Mouse (Mus musculus) frontal cortex, postnatal 25 days (tissue): Measurements from ENCODE around the gene Loxl4.

Source experiments
- DNase-seq, 2 experiments: peaks; one replicate each; pipeline ENCODE4 v3.0.0; 2022; ENCODE audit warnings: low spot score in 2 of 2

Loxl4 gene

DNA sequence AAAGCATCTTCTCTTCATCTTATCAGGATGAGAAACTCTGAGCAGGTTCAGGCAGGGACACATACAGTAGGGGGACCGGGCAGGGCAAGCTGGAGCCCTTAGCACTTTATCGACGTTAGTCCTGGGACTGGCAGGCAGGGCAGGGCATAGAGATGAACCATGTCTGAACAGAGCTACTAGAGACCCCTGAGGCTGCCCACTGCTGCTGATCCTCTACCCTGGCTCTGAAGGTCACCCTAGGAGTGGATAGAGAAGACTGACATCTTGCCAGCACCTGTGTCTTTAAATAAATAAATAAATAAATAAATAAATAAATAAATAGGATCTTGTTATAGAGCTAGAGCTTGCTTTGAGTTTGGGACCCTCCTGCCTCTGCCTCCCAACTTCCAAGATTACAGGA lies 2.9 kb downstream of the Loxl4 start:
- DNase-seq, result no peak

- DNase-seq, result no peak
Measured at GRCm38 (mm10) chr19:42608082-42608481, 4.5 kb downstream of the Loxl4 start.

DNA sequence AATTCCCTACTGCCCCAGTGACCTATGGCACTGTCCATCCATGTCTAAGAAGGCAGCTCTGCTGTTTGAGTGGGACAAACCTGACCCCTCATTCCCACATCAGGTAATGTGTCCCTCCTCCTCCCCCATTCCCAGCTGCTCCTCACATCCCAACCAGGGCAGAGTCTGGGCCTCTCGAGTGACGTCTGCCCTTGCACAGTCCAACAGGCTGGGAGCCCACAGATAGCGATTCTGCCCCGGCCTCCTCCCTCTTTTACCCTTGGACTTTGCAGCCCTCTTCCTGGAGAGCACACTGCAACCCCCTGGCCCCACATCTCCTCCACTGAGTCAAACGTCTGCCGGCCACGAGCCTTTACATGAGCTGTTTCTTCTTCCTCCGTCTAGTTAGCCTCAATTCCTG lies 10.0 kb downstream of the Loxl4 start:
- no peak for DNase-seq

DNA sequence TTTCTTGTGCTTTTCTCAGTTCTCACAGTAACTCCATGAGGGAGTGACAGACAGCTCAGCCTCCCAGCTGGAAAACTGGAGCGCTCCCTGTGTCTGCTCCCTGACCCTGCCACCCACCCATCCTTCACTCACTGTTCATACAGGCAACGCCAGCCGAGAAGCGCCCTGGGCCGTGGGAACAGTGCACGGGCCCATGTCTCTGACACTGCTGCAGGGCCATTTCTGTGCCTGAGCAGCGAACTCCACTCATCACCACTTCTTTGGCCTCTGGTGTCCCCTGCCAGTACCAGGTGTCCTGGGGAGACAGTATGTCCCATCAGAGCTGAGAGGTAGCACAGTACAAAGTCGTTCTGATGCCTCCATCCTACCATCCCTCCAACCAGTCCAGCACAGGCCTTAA lies 10.6 kb downstream of the Loxl4 start:
- DNase-seq, result no peak

- DNase-seq, result no peak
Measured at GRCm38 (mm10) chr19:42601445-42601844, 11.2 kb downstream of the Loxl4 start.

- no peak for DNase-seq
Measured at GRCm38 (mm10) chr19:42600591-42600990, 12.0 kb downstream of the Loxl4 start.

GRCm38 (mm10) chr19:42599891-42600290 lies 12.7 kb downstream of the Loxl4 start:
- no peak for DNase-seq

GRCm38 (mm10) chr19:42597896-42598295 lies 14.7 kb downstream of the Loxl4 start:
- DNase-seq, result no peak

DNA sequence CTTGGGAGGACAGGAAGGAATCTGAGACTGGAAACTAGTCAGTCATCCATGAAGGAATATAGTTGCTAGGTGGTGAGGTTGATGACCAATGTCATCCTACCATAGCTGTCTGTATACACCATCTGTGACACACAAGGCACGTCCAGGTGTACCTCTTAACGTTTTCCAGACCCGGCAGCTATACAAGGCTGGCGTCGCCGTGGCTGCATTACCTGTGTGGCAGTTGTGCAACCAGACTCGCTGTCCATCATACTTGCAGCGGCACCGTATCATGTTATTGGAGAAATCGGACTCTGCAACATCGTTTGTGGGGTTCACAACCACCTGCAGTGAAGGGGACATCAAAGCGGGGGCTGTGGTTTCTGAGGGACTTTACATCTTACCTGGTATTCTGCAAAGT lies 15.3 kb downstream of the Loxl4 start:
- no peak for DNase-seq

GRCm38 (mm10) chr19:42595066-42595465 lies 17.5 kb downstream of the Loxl4 start:
- DNase-seq, result no peak

DNA sequence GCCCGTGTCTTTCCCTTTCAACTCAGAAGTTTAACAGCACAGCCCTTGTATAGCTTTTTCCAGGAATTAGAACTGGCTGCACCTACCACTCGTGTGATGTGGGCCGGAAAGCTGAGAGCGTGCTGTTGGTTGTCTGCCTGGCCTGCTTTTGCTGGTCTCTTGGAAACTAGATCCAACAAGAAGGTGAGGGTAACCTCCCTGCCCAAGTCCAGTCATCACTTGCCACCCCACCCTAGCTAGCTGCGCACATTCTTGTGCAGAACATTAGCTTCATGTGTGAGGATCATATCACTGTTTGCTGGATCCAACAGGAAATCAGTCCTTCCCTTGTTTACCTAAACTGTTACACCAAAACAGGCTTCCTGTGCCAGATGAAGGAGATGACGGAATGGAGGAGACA lies 19.2 kb downstream of the Loxl4 start:
- no peak for DNase-seq

DNA sequence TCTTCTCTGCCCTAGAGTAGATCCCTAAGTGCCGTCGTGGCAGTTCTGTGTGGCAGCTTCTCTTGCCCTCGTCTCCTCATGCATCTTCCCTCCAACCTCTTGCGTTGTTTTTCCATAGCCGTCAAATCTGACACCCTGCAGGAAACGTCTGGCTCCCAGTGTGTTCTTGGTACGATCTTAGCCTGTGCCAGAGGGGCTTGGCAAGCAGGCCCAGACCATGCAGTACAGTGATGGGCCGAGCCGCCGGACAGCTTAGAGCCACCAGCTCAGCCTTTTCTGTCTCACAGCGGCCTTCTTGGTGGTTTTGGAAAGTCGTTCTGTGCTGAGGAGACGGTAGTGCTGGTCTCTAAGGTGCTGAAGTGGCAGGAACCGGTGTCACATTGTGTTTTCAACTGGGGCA lies 21.1 kb downstream of the Loxl4 start:
- no peak for DNase-seq

DNA sequence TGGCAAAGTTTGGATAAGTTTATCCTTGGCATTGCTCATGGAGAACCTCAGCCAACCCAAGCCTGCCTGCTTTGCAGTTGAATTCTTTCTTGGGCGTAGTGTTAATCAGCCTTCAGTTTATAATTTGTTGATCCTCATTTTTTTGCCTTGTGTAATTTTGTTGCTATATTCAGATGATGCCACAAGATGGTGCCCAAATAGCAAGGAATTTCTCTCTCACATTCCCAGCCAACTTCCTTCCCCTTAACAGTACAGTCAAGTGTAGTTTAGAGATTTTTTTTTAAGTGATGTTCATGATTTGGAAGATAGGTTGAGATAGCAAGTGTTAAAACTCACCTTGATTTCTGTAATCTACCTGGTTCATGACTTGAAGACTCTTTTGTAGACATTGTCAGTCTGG lies 23.4 kb downstream of the Loxl4 start:
- no peak for DNase-seq

- DNase-seq, result no peak
Measured at GRCm38 (mm10) chr19:42587704-42588103, 24.9 kb downstream of the Loxl4 start.

DNA sequence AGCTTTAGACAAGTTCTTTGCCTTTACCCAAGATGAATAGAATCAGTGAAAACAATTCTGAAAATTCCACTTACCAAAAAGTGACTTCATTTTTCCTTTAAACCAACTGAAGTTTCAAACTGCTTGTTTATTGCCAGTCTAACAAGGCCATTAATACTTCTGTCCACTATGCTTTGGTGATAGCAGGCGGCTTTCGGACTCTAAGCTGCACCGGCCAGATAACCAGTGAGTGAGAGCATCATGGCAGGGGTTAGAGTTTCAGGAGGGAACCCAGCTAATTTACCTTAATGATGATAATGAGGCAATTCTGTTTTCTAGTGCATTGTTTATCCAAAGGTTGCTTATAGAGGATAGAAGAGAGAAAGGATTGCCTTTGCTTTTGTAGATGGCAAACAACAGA lies 28.4 kb downstream of the Loxl4 start:
- no peak for DNase-seq

- no peak for DNase-seq
Measured at GRCm38 (mm10) chr19:42583677-42584076, 28.9 kb downstream of the Loxl4 start.

- no peak for DNase-seq
Measured at GRCm38 (mm10) chr19:42582811-42583370, 29.7 kb downstream of the Loxl4 start.

GRCm38 (mm10) chr19:42580701-42581100 lies 31.9 kb downstream of the Loxl4 start:
- no peak for DNase-seq

GRCm38 (mm10) chr19:42578631-42579030 lies 34.0 kb downstream of the Loxl4 start:
- DNase-seq, result no peak

- DNase-seq, result no peak
Measured at GRCm38 (mm10) chr19:42576856-42577255, 35.8 kb downstream of the Loxl4 start.

DNA sequence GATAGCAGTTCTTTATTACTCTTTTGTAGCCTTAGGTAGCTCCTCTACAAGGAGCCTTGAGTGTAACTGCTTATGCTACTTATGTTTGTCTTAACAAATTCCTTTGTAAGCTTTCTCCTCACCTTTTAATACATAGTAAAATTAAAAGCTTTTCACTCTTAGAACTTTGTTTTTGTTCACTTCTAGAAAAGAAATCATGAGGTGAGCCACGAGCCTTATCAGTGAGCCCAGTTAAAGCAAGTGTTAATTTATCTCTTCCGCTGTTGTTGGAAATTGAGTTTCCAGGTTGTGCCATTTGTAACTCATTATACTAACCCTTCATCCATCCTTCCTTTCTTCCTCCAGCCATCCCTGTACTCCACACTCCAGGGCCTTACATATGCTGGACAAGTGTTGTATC lies 37.3 kb downstream of the Loxl4 start:
- no peak for DNase-seq

GRCm38 (mm10) chr19:42571291-42571690 lies 41.3 kb downstream of the Loxl4 start:
- no peak for DNase-seq

DNA sequence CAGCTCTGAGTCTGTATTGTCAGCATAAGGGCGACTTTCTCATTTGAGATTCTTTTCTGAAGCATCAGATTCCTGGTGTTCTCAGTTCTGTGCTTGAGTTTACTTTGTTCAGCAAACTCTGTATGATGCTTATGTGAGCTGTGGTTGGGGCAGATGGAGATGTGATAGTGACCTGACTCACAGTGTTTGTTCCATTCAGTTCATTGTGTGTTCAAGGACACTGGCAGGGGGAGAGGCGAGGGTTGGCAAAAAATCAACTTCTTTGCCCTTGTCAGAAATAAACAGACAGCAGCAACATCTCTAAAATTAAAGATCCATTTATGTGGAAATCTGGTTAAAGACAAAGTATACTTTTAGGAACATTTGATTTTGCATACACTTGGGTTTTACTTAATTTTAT lies 43.5 kb downstream of the Loxl4 start:
- no peak for DNase-seq

- no peak for DNase-seq
Measured at GRCm38 (mm10) chr19:42567020-42567419, 45.6 kb downstream of the Loxl4 start.
